Mouse (Mus musculus): ENCODE data around the gene Tmem189. TPM values are rescaled to one million over a fixed set of nuclear protein-coding genes. Genes with fewer than 3 reads are reported as not detected.

Gene Tmem189
- total and polyA plus RNA-seq, 3 experiments: 17.5 to 38.8 (median 20.1) TPM

DNA sequence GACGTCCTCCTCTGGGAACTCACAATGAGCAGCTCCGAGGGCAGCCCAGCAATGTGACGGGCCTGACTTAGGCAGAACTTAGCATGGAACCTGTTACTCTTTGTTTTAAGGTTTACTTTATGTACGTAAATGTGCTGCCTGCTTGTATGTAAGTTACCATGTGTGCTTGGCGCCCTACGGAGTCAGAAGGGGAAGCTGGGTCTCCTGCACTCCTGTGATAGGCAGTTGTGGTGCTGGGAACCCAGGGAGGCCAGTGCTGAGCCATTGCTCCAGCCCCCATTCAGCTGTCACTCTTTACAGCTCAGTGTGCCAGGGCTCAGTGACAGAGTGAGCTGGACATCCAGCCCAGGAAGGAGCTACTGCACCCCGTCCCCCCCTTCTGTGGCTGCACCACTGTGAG is 62.6 kb downstream of the Tmem189 start:
- ATAC-seq (ENCODE audit: extremely low read depth, insufficient number of reproducible peaks, low FRiP score, poor library complexity, severe bottlenecking) (peak; percentile 9; the same call in 1 of the 2 replicates), DNase-seq (ENCODE audit: low spot score) (no peak)
- Histone ChIP-seq H3K4me3 (ENCODE audit: low read depth, low read length) (peak overlapping the region; percentile 49; the same call in 1 of the 2 replicates), H3K36me3 (replicated peaks) (peaks cover 76% of the 10 kb centered on the region), H3K27me3 (ENCODE audit: insufficient read depth, low read length) (no peaks in the 10 kb centered on the region), H3K9me3 (replicated peaks) (no peaks in the 10 kb centered on the region), H3K4me1 (ENCODE audit: insufficient read depth, low read depth, low read length) (peaks cover 65% of the 10 kb centered on the region)
- TF ChIP-seq GATA2 (IDR thresholded peaks at IDR 0.05; ENCODE audit: borderline replicate concordance, low read depth, low read length) (no peak), GATA1 (IDR thresholded peaks at IDR 0.05; ENCODE audit: borderline replicate concordance, low read length) (no peak), CTCF (IDR thresholded peaks at IDR 0.05; ENCODE audit: low read depth, low read length) (no peak)

DNA sequence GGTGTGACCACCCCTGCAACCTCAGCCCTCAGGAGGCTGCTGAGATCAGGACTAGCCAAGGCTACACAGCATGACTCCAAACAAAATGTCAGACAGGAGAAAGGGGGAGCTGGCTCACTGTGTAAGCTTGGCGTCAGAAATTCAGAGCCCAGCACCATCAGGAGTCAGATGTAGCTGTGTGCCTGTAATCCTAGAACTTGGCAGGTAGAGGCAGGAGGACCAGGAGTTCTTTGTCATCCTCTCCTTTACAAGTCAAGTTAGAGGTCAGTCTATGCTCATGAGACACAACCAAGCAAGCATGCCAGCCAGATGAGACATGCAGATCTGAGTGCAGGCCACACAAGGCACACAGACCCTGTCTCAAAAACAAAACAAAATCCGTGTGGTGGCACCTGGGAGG is 64.0 kb downstream of the Tmem189 start:
- H3K4me3 ChIP-seq (ENCODE audit: low read depth, low read length): no peak overlapping the region
- ATAC-seq (ENCODE audit: extremely low read depth, insufficient number of reproducible peaks, low FRiP score, poor library complexity, severe bottlenecking) (no peak), DNase-seq (ENCODE audit: low spot score) (no peak)
- H3K36me3 ChIP-seq (replicated peaks): peaks cover 89% of the 10 kb centered on the region
- H3K27me3 ChIP-seq (ENCODE audit: insufficient read depth, low read length): no peaks in the 10 kb centered on the region
- peaks cover 75% of the 10 kb centered on the region for H3K4me1 ChIP-seq (ENCODE audit: insufficient read depth, low read depth, low read length)
- TF ChIP-seq TAL1 (conservative IDR thresholded peaks at IDR 0.05; ENCODE audit: low read depth, low read length) (no peak), CTCF (IDR thresholded peaks at IDR 0.05; ENCODE audit: low read depth, low read length) (no peak), GATA2 (IDR thresholded peaks at IDR 0.05; ENCODE audit: borderline replicate concordance, low read depth, low read length) (no peak), GATA1 (IDR thresholded peaks at IDR 0.05; ENCODE audit: borderline replicate concordance, low read length) (no peak), POLR2AphosphoS5 (IDR thresholded peaks at IDR 0.05; ENCODE audit: insufficient replicate concordance, low read depth, low read length) (no peak)
- no peaks in the 10 kb centered on the region for H3K9me3 ChIP-seq (replicated peaks)

DNA sequence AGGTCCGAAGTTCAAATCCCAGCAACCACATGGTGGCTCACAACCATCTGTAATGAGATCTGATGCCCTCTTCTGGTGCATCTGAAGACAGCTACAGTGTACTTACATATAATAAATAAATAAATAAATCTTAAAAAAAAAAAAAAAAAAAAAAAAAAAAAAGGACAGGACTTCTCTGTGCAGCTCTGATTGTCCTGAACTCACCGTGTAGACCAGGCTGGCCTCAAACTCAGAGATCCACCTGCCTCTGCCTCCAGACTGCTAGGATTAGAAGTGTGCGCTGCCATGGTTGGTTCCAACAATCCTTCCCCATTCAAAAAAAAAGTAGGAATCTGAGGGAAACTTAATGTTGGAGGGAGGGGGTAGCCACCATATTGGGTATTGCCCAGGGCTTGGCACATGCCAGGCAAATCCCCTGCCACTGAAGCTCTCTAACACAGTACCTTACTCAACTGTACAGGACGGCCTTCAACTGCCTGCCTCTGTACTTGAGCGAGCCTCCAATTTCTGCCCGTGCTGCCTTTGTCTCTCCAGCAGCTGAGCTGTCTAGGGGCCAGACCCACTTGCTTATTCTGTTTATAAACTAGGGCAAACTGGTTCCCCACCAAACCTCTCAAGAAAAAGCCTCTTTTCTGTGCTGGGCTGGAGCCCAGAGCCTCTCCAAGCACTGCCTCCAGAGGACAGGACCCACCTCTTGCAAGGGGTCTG is 65.1 kb downstream of the Tmem189 start:
- ATAC-seq (ENCODE audit: extremely low read depth, insufficient number of reproducible peaks, low FRiP score, poor library complexity, severe bottlenecking): no peak
- Histone ChIP-seq H3K27me3 (ENCODE audit: insufficient read depth, low read length) (no peaks in the 10 kb centered on the region), H3K4me3 (ENCODE audit: low read depth, low read length) (no peak overlapping the region), H3K36me3 (replicated peaks) (peaks cover 86% of the 10 kb centered on the region), H3K4me1 (ENCODE audit: insufficient read depth, low read depth, low read length) (peaks cover 69% of the 10 kb centered on the region), H3K9me3 (replicated peaks) (no peaks in the 10 kb centered on the region)
- no peak for DNase-seq (ENCODE audit: low spot score)
- TF ChIP-seq CTCF (IDR thresholded peaks at IDR 0.05; ENCODE audit: low read depth, low read length) (no peak), TAL1 (conservative IDR thresholded peaks at IDR 0.05; ENCODE audit: low read depth, low read length) (no peak), GATA1 (IDR thresholded peaks at IDR 0.05; ENCODE audit: borderline replicate concordance, low read length) (no peak), GATA2 (IDR thresholded peaks at IDR 0.05; ENCODE audit: borderline replicate concordance, low read depth, low read length) (no peak), POLR2AphosphoS5 (IDR thresholded peaks at IDR 0.05; ENCODE audit: insufficient replicate concordance, low read depth, low read length) (no peak)

- no peak for TF ChIP-seq GATA1 (IDR thresholded peaks at IDR 0.05; ENCODE audit: borderline replicate concordance, low read length)
- no peak for TF ChIP-seq POLR2AphosphoS5 (IDR thresholded peaks at IDR 0.05; ENCODE audit: insufficient replicate concordance, low read depth, low read length)
- TF ChIP-seq TAL1 (conservative IDR thresholded peaks at IDR 0.05; ENCODE audit: low read depth, low read length): no peak
- TF ChIP-seq GATA2 (IDR thresholded peaks at IDR 0.05; ENCODE audit: borderline replicate concordance, low read depth, low read length): no peak
- no peak for TF ChIP-seq CTCF (IDR thresholded peaks at IDR 0.05; ENCODE audit: low read depth, low read length)
- Histone ChIP-seq H3K4me1 (ENCODE audit: insufficient read depth, low read depth, low read length) (peaks cover 60% of the 10 kb centered on the region), H3K4me3 (ENCODE audit: low read depth, low read length) (no peak overlapping the region), H3K27me3 (ENCODE audit: insufficient read depth, low read length) (no peaks in the 10 kb centered on the region), H3K9me3 (replicated peaks) (no peaks in the 10 kb centered on the region), H3K36me3 (replicated peaks) (peaks cover 84% of the 10 kb centered on the region)
- DNase-seq (ENCODE audit: low spot score) (no peak), ATAC-seq (ENCODE audit: extremely low read depth, insufficient number of reproducible peaks, low FRiP score, poor library complexity, severe bottlenecking) (no peak)
Observed at GRCm38 (mm10) chr2:167622965-167623364, 66.7 kb downstream of the Tmem189 start.

GRCm38 (mm10) chr2:167622352-167622751 is 67.3 kb downstream of the Tmem189 start:
- Histone ChIP-seq H3K4me3 (ENCODE audit: low read depth, low read length) (no peak overlapping the region), H3K4me1 (ENCODE audit: insufficient read depth, low read depth, low read length) (peaks cover 56% of the 10 kb centered on the region), H3K27me3 (ENCODE audit: insufficient read depth, low read length) (no peaks in the 10 kb centered on the region), H3K9me3 (replicated peaks) (no peaks in the 10 kb centered on the region), H3K36me3 (replicated peaks) (peaks cover 84% of the 10 kb centered on the region)
- no peak for DNase-seq (ENCODE audit: low spot score)
- TF ChIP-seq GATA2 (IDR thresholded peaks at IDR 0.05; ENCODE audit: borderline replicate concordance, low read depth, low read length) (no peak), CTCF (IDR thresholded peaks at IDR 0.05; ENCODE audit: low read depth, low read length) (no peak), TAL1 (conservative IDR thresholded peaks at IDR 0.05; ENCODE audit: low read depth, low read length) (no peak), GATA1 (IDR thresholded peaks at IDR 0.05; ENCODE audit: borderline replicate concordance, low read length) (no peak), POLR2AphosphoS5 (IDR thresholded peaks at IDR 0.05; ENCODE audit: insufficient replicate concordance, low read depth, low read length) (no peak)
- no peak for ATAC-seq (ENCODE audit: extremely low read depth, insufficient number of reproducible peaks, low FRiP score, poor library complexity, severe bottlenecking)

- Histone ChIP-seq H3K27me3 (ENCODE audit: insufficient read depth, low read length) (no peaks in the 10 kb centered on the region), H3K4me3 (ENCODE audit: low read depth, low read length) (no peak overlapping the region; the same call in 1 of the 2 replicates), H3K36me3 (replicated peaks) (peaks cover 86% of the 10 kb centered on the region), H3K4me1 (ENCODE audit: insufficient read depth, low read depth, low read length) (peaks cover 48% of the 10 kb centered on the region), H3K9me3 (replicated peaks) (no peaks in the 10 kb centered on the region)
- no peak for TF ChIP-seq POLR2AphosphoS5 (IDR thresholded peaks at IDR 0.05; ENCODE audit: insufficient replicate concordance, low read depth, low read length)
- TF ChIP-seq GATA1 (IDR thresholded peaks at IDR 0.05; ENCODE audit: borderline replicate concordance, low read length): no peak
- TF ChIP-seq TAL1 (conservative IDR thresholded peaks at IDR 0.05; ENCODE audit: low read depth, low read length): no peak
- no peak for TF ChIP-seq CTCF (IDR thresholded peaks at IDR 0.05; ENCODE audit: low read depth, low read length)
- no peak; the same call in 1 of the 2 replicates for ATAC-seq (ENCODE audit: extremely low read depth, insufficient number of reproducible peaks, low FRiP score, poor library complexity, severe bottlenecking)
- no peak for DNase-seq (ENCODE audit: low spot score)
Observed at GRCm38 (mm10) chr2:167621255-167622087, 68.2 kb downstream of the Tmem189 start.
